Mouse (Mus musculus) gastrocnemius, postnatal 36 days (tissue): ENCODE results near the gene Snapc3. TPM values are rescaled to one million over a fixed set of nuclear protein-coding genes. Genes with fewer than 3 reads are reported as not detected.

Experiments
- DNase-seq, 2 experiments: peaks; one replicate each; pipeline ENCODE4 v3.0.0; 2022
- intact Hi-C: fragments of 180-260 bp; cut with DNase I; formaldehyde crosslinking; loops from one replicate; pipeline ENCODE4 v1.15.1; 2025
- total RNA-seq, 2 experiments: library from RNA; stranded (reverse); gene quantifications; 2 replicates each; pipeline ENCODE4 v1.2.3; 2021

Gene Snapc3
- total RNA-seq, 2 experiments from 2014 or later = 9.4 to 9.9 TPM

DNA sequence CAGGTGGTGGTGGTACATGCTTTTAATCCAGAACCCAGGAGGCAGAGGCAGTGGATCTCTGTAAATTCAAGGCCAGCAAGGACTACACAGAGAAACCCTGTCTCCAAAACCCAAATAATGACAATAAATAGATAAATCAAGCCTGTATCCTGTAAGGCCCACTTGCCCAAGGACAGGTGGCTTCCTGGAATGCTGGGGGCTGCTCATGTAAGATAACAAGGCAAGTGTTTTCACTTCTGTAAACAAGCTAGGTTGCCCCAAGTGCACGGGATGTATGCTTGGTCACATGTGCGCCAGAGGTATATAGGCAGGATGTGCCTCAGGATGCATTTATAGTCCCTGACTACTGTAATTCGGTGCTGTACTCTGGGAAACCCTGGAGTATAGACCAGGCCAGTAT is 5.5 kb upstream of the Snapc3 start:
- no peak for DNase-seq
- intact Hi-C loops = loop anchor here (5.0 kb wide), 1 partner anchor 110 kb away; no protein-coding TSS in a partner anchor

DNA sequence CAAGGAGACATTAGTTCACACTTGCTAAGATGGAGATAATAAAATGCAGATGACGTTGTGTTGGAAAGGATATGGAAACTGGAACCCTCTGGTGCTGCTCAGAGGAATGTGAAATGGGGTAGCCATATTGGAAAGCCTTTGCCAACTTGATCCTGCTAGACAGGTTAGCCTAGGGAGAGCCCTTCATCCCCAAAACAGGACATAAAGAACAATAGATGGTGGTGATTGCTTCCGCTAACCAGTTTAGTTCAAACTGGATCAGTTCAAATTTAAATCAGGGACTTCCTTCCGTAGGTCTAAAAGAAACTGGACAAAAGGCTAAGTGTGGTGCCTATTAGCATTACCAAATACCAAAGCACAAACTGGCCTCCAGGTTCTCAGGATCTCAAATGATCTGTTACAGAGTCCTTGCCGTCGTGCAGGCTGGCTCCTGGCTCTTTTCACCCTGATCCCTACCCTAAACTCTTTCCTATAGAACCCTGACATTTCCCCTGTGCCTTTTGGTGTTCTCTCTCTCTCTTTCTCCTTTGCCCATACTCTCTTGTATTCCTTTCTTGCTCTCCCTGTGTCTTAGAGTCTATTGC is 3.2 kb upstream of the Snapc3 start:
- intact Hi-C loops = loop anchor here (5.0 kb wide), 1 partner anchor 112 kb away; no protein-coding TSS in a partner anchor
- DNase-seq = no peak

DNA sequence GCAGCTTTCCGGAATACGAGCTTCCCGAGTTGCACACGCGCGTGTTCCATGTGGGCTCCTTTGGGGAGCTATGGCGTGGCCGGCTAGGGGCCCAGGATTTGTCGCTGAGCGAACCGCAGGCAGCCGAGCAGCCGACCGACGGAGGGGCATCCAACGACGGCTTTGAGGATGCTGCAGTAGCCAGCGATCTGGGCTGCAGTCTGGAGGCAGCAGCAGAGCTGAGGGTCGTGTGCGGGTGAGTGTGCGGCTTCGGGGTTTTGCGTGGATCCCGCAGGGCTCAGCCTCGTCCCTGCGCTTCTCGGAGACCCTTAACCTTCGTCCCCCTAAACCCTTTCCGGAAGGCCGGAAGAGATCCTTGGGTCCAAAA is 279 bp downstream of the Snapc3 start:
- intact Hi-C loops = no loop called here
- no peak for DNase-seq

DNA sequence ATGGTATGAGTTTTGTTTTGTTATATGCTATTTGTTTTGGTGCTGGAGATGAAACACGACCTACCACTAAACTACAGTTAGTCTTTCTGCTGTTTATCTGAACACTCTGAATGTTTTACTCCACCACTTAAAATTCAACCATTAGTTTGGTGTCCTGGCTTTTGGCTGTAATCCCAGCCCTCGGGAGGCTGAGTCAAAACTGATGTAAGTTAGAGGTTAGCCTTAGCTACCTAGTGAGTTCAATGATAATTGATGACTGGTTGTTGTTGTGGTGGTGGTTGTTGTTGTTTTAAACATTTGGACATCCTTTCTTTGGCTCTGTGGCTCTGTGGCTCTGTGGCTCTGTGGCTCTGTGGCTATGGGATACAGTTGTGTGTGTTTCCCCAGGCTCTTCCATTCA is 1.3 kb downstream of the Snapc3 start:
- DNase-seq = no peak
- intact Hi-C loops = no loop called here

DNA sequence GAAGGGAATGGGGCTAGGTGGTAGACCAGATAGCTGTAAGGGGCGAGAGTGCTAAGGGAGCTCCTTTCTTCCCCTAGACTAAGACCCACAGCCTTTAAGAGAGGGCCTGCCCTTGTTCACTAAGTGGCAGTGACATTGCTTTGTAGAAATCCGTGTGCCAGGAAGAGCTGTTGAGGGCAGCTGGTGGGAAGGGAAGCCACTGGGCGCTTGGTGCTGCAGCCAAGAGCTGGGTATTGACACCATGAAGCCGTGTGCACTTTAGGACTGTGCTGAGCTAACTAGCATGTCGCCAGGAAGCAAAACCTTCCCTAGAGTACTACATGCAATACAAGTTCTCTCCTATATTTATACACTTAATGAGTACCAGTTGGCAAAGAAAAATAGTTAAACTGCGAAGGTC is 6.1 kb downstream of the Snapc3 start:
- intact Hi-C loops = no loop called here
- no peak for DNase-seq

DNA sequence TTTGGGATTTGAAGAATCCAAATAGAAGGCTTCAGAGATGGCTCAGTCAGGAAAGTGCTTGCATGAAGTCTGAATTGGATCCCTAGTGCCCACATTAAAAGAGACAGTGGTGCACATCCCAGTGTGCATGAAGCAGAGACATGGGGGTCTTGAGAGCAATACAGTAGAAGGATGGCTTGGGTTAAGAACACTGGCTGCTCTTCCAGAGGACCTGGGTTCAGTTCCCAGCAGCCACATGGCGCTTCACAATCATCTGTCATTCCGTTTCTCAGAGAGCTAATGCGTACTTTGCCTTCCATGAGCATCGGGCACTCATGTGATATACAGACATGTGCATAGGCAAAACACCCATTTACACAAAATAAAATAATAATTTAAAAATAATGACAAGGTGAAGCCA is 7.6 kb downstream of the Snapc3 start:
- intact Hi-C loops = no loop called here
- DNase-seq = no peak

DNA sequence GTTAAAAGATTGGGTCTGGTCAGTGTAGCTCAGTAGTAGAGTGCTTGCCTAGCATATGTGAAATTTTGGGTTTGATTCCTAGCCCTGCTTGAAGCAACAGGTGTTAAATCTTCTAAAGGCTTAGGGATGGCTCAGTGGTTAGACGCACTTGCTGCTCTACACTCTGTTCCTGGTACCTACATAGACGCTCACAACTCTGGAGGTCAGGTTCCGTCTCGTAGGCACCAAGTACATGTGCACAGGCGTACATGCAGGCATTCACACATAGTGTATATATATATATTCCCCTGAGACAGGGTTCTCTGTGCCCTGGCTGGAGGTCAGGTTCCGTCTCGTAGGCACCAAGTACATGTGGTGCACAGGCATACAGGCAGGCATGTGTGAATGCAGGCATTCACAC is 9.6 kb downstream of the Snapc3 start:
- DNase-seq = no peak
- intact Hi-C loops = no loop called here

DNA sequence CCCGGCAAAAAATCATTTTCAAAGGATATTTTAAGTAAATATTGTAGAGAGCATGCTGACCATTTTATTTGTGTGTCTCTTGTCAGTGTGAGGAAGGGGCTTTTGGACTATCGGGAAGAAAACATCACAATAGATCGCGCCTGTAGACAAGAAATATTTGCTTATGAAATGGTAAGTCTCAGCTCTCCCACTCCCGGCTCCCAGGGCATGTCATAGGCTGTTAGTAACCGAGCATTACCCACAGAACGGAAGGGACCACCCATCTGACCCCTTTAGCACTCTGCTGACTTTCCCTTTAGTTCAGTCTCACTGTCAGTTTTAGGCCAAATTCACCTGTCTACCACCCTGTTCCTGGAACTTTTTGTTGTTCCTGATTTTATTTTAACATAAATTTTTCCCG is 10.2 kb downstream of the Snapc3 start:
- intact Hi-C loops = no loop called here
- DNase-seq = no peak

DNA sequence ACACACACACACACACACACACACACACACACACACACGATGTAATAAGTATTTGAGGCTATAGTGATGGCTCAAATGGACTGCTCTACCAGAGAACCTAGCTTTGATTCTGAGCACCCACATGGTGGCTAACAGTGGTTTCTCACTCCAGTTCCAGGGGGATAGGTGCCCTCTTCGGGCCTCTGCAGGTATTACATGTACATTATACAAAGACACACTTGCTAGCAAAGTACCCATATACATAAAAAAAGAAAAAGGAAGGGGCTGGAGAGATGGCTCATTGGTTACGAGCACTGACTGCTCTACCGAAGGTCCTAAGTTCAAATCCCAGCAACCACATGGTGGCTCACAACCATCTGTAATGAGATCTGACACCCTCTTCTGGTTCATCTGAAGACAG is 11.3 kb downstream of the Snapc3 start:
- DNase-seq = no peak
- intact Hi-C loops = no loop called here

DNA sequence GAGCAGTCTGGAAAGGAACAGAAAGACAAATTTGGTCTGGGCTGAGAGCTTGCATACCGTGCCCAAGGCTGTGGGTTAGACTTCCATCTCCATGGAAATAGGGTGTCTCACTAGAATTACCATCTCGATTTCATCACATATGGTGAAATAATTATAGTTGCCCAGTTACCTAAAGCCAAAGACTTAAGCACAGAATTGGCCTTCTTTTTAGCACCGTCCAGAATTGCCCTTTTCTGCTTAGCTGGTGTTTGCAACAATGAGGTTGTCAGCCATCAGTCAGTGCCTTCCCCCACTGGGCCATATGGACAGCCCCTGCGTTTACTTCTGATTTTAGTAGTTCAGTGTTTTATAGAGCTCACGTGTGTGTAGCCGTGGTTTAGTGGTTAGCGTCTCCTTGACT is 14.4 kb downstream of the Snapc3 start:
- intact Hi-C loops = no loop called here
- DNase-seq = no peak

DNA sequence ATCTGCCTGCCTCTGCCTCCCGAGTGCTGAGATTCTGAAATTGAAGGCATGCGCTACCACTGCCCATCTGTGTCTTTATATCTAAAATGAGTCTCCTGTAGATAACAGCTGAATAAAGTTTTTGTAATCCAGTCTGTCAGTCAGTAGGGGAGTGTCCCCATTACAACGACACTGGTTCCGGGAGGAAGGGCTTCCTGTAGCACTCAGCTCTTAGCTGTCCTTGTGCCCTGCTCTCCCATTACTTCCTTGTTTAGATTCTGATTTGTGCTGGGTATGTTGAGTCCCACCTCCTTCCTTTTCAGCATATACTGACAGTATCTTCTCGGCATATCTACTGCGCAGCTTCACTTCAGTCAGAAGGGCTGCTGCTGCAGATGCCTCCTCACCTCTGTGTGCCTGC is 15.4 kb downstream of the Snapc3 start:
- intact Hi-C loops = no loop called here
- DNase-seq = no peak

DNA sequence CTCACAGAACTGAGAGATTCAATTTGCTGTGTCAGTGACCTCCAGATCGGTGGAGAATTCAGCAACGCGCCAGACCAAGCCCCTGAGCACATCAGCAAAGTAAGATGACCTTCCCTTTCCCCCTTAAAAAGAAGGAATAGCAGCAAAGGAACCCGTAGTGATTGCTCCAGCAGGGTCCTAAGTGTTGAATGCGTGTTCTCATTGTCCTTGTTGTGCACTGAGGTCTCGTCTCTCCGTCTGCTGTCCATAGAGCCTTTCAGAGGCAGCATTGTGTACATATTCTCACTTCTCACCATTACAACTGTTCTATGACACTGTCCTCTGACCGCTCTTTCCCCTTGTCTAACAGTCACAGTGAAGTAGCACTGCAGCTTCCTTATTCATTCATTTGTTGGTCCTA is 18.9 kb downstream of the Snapc3 start:
- no peak for DNase-seq
- intact Hi-C loops = no loop called here

DNA sequence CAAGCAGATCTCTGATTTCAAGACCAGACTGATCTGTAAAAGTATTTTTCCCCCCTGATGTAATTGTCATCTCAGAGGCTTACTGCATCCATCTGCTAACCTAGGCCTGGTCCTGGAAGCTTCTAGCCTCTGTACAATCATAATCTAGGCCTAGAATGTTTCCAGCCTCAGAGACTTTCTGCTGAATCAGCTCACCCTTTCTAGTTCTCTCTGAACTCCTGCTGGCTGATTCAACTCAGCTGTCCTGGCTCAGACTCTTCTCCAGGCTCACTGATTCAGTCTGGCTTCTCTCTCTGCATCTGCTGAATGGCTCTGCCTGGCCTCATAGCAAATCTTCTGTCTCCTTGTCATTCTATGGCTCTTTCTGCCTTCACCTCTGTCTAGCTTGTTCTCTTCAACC is 20.6 kb downstream of the Snapc3 start:
- intact Hi-C loops = no loop called here
- no peak for DNase-seq

DNA sequence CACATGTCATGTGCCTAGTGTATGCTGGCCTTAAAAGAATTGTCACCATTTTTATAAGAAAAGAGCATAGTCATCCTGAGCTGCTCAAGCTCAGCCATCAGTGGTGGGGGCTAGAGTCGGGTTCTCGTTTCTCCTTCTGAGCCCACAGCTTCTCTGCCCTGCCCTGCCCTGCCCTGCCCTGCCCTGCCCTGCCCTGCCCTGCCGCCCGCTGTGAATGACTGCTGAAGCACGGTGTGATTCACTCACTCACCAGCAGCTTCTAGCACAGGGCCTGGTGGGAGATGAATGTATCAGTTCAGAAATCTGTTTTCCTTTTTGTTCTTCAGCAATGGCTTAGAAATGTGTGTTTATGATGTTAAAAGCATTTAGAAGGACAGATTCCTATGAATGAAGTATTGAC is 21.5 kb downstream of the Snapc3 start:
- DNase-seq = no peak
- intact Hi-C loops = no loop called here

DNA sequence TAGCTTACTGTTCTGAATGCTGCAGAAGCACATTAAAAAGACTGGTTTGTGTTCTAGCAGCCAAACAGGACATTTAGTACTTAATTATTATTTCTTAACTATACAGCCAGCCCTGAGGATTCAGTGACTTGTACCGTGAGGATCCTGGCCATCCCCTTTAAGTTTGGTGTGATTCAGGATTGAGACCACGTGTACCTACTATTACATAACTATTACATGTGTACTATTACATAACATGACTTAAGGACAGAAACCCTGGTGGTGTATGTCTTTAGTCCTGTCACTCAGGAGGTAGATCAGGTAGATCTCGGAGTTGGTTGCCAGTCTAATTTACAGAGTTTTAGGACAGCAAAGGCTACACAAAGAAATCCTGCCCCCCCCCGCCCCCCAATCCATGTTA is 23.5 kb downstream of the Snapc3 start:
- no peak for DNase-seq
- intact Hi-C loops = no loop called here

DNA sequence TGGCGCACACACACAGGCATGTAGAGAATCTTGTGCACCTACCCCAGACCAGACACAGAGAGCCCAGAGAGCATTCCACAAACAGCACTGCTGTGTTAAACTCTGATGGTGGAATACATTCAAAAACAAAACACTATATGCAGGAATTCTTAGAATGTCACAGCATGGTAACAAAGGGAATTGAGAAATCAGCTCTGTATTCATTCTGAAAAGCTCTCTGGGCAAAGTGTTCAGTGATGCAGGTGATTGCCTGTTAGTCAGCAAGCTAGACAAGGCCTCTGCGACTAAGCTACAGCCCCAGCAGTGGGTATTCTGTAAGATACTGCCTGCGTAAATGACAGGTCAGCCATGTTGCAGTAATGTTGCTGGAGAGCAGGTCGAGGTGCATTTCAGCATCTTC is 33.3 kb downstream of the Snapc3 start:
- no peak for DNase-seq
- intact Hi-C loops = no loop called here

DNA sequence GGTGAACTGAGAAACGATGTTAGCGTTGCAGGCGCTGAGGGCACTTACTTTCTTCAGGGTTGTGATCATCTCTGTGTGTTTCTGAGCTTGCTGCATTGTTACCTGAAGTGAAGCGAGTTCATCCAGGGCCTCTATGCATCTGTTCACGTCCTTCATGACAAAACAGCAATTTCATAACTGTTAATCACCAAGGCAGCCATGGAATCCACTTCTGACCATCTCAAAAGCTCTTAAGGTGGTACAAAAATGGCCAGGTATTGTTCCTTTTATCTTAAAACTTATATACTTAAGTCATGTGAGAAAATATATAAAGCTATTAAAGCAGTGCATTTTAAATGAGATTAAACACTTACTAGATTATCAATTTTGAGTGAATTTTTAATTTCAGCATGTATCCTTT is 42.6 kb downstream of the Snapc3 start:
- DNase-seq = no peak
- intact Hi-C loops = no loop called here

DNA sequence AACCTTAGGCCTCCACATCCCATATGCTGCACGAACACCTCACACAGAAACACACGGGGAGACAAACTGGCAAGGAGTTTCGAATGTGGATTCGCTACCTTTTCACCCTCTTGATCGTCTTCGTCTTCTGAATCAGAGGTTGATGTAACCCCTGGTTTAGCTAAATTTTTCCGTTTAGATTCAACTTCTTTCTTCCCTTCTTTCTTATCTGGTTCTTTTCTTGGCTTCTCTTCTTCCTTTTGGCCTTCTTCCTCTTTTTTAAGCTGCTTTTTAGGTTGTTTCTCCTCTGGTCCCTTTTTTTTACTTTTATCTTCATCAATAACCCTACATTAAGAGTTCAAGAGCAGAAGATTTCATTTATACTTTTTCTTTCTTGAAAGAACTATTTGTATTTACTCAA is 47.3 kb downstream of the Snapc3 start:
- intact Hi-C loops = no loop called here
- DNase-seq = no peak

DNA sequence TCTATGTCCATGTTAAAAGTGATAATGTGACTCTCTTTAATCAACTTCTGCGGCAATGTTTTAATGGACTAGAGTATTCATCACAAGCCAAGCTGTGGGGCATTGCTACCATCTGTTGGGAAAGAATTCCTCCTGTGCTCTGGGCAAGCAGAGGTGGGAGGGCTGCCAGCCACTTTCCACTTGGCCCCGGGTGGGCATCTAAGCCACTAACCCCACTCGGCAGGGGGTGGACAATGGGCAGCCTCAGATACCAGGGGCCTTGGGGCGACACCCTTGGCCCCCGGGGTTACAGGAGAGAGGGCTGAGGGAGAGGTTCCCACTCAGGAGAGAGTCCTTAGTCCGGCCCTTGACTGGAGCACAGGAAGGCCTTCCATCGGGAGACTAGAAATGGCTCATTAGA is 50.1 kb downstream of the Snapc3 start:
- intact Hi-C loops = no loop called here
- no peak for DNase-seq

DNA sequence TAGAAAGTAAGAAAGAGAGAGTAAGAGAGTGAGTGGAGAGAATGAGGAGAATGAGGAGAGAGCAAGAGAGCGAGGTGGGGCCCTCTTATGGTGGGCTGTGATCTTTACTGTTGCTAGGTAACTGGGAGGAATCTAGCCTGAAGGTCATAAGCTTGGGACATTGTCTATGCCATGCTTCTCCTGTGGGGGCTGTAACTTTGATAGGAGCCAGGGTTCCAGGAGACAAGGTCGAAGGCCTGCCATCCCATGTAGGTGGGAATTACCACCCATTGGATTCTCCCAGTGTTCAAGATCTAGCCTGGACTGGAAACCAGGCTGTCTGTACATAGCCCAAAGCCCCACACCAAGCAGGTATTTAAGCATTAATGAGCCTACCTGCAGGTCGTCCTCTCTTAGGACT is 50.7 kb downstream of the Snapc3 start:
- intact Hi-C loops = no loop called here
- no peak for DNase-seq

DNA sequence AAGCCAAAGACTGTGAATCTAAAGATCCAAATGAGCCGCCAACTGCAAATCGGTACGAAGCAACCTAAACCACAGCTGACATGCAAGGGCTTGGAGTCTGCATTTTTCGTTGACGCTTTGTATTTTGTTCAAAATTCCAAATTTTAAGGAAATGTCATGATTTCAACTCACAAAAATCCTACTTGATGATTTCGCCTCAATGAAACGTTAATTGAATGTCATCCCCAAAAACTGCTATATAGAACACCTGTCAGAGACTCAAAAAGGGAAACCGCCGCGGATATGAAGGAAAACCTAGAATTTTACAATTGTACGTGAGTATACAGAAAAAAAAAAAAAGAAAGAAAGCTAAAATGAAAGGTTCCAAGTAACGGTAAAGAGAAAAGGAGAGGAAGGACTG is 67.7 kb downstream of the Snapc3 start:
- intact Hi-C loops = loop anchor here (5.0 kb wide), 1 partner anchor 87 kb away; no protein-coding TSS in a partner anchor

DNA sequence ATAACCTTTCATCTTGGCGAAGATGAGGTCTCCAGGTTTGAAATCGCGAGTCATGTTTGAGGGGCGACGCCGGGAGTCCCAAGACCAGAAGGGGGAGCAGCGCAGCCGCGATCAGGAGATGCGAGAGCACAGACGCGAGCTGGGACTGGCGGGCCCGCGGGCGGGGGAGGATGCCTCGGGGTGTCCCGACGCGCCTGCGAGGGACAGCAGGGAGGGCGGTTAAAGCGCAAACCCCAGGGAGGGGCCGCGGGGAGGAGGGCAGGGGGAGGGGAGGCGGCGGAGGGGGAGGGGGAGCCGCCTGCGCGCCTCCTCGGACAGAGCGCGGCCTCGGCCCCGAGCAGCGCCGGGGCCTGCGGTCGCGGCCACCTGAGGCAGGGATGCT is 68.2 kb downstream of the Snapc3 start:
- DNase-seq = peak; percentile 72 to 76
- intact Hi-C loops = loop anchor here (2.0 to 5.0 kb wide), 2 partner anchors 39 to 87 kb away; partner anchors contain the start of gene Ccdc171

More for the DNA sequence above, 67.7 kb downstream of the Snapc3 start:
- DNase-seq = no peak
